In the genomic region with DNA sequence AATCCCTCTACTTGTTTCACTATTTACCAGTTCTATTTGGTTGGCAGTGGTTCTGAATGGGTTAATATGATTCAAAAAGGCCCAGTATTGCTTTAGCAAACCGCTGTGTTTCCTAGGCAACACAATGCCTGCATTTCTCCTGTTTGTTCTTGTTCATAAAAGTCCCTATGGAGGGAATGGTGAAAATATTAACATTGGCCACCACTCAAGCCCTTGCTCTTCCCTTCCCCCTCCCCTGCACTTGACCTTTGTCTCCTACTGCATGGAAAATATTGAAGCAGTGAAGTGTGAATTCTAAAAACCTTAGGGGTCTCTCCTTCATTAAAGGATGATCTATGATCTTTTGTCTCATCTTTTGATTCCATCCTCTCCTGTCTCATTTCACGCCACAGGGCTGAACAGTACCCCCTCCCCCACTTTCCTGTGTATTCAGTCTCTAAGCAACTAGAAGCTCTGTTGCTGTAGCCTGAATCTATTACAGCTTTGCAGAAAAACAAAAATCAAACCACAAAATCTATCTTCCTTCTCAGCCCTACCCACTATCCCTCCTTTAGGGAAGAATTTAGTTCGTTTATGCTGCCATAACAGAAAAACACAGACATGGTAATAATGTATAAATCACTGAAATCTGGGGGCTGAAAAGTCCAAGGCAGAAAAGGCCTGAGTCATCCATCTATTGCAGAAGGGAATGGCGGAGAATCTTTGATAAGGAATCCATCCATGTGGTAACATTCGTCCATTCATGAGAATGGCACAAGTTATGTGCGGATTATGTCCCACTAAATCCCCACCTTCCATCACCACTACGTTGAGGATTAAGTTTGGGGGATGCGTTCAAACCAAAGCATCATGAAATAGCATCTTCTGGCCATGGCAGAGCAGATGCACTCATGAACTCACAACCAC, we compare ENCODE assay signal across 10 mouse cellular contexts. TPM values are rescaled to one million over a fixed set of nuclear protein-coding genes. Genes with fewer than 3 reads are reported as not detected.
DNase-seq lines count a peak whose midpoint lies in the region; ATAC-seq and TF ChIP-seq lines count a peak whose summit lies in the region.
"Had no signal": no experiment of that assay in that cellular context is flagged by ENCODE, and none has a peak within 500 bp of the region (broad histone marks: within the 10 kb centered on the region; RNA-seq: fewer than 3 reads in every experiment).

No protein-coding gene starts in this region.

- no peaks in the 10 kb centered on the region for H3K4me1 ChIP-seq in hindbrain, embryonic 12.5 days
- peaks cover 5% of the 10 kb centered on the region for H3K4me1 ChIP-seq in midbrain, embryonic 14.5 days (ENCODE audit: control insufficient read depth, insufficient read depth, low read length)

- peak in 1 of 2 experiments; percentile 11 for DNase-seq in left cerebral cortex, adult 2 months (ENCODE audit: extremely low spot score in 1 of 2, low spot score in 2 of 2)
- DNase-seq in left cerebral cortex, postnatal 36 days (ENCODE audit: low spot score in 2 of 2): no peak
- peak; percentile 91 for DNase-seq in brain, embryonic 14.5 days (ENCODE audit: low read depth)
- peak; percentile 82 for DNase-seq in midbrain, embryonic 14.5 days
- no peak for DNase-seq in thymus, postnatal 10 days (ENCODE audit: low spot score in 2 of 2)
- no peak for DNase-seq in heart, postnatal 25 days (ENCODE audit: low spot score)
- DNase-seq: cerebellum, adult 11-12 months; kidney, adult 9 months had no signal

- TF ChIP-seq POLR2A in brain, embryonic 14.5 days (IDR thresholded peaks at IDR 0.05; ENCODE audit: borderline replicate concordance, extremely low read depth, insufficient read depth, insufficient read length, poor library complexity, severe bottlenecking): no peak

- 68% methylated on average over 8 of the region's 8 CpGs for WGBS in hindbrain, embryonic 12.5 days
- 50% methylated on average over 8 of the region's 8 CpGs for WGBS in midbrain, embryonic 14.5 days

- intact Hi-C loops in left cerebral cortex, adult 2 months (cut with DNase I): no loop called here
- intact Hi-C loops in left cerebral cortex, postnatal 36 days (cut with DNase I): no loop called here
- intact Hi-C loops in heart, postnatal 25 days (cut with DNase I): no loop called here

- H3K27ac ChIP-seq in left cerebral cortex, adult 2 months: peak overlapping the region; percentile 33
- H3K27ac ChIP-seq in hindbrain, embryonic 12.5 days: peak overlapping the region; percentile 76
- peak overlapping the region; percentile 84 for H3K27ac ChIP-seq in midbrain, embryonic 14.5 days (replicated peaks; ENCODE audit: low read depth, low read length)

- no peaks in the 10 kb centered on the region for H3K27me3 ChIP-seq in hindbrain, embryonic 12.5 days
- H3K27me3 ChIP-seq in midbrain, embryonic 14.5 days (ENCODE audit: control insufficient read depth, insufficient read depth, low read length): no peaks in the 10 kb centered on the region

- TF ChIP-seq CTCF in left cerebral cortex, adult 2 months (IDR thresholded peaks at IDR 0.05): no peak
- TF ChIP-seq CTCF in brain, embryonic 14.5 days (IDR thresholded peaks at IDR 0.05; ENCODE audit: borderline replicate concordance, extremely low read depth, insufficient read depth, insufficient read length): no peak

- peak; percentile 92 for ATAC-seq in hindbrain, embryonic 12.5 days (ENCODE audit: low FRiP score)
- peak; percentile 84 for ATAC-seq in midbrain, embryonic 14.5 days (ENCODE audit: low FRiP score, low TSS enrichment)
- no peak for ATAC-seq in activated CD4-positive, CD25-positive, alpha-beta regulatory T cell, adult 4 months

- H3K9ac ChIP-seq in hindbrain, embryonic 12.5 days: no peak overlapping the region
- H3K9ac ChIP-seq in midbrain, embryonic 14.5 days (replicated peaks; ENCODE audit: low read length): no peak overlapping the region

- H3K4me3 ChIP-seq in left cerebral cortex, adult 2 months: no peak overlapping the region
- no peak overlapping the region for H3K4me3 ChIP-seq in hindbrain, embryonic 12.5 days
- H3K4me3 ChIP-seq in midbrain, embryonic 14.5 days (replicated peaks; ENCODE audit: low read depth, low read length): no peak overlapping the region

- no peak overlapping the region for H3K4me2 ChIP-seq in hindbrain, embryonic 12.5 days (replicated peaks)
- peak overlapping the region; percentile 32 for H3K4me2 ChIP-seq in midbrain, embryonic 14.5 days (ENCODE audit: low read length)

- no peaks in the 10 kb centered on the region for H3K9me3 ChIP-seq in hindbrain, embryonic 12.5 days (replicated peaks)
- no peaks in the 10 kb centered on the region for H3K9me3 ChIP-seq in midbrain, embryonic 14.5 days (ENCODE audit: control insufficient read depth, low read length)

- H3K36me3 ChIP-seq in hindbrain, embryonic 12.5 days: no peaks in the 10 kb centered on the region
- H3K36me3 ChIP-seq in midbrain, embryonic 14.5 days (ENCODE audit: control insufficient read depth, insufficient read depth, low read length): no peaks in the 10 kb centered on the region

RNA-seq across cellular contexts. Expression of a gene that starts 10.4 kb away (rescaled TPM):
- 100 to 1,000 TPM; 281 to 282 TPM for total RNA-seq in left cerebral cortex, adult 2 months (2021)
- 100 to 1,000 TPM; 279 to 291 TPM for total RNA-seq in left cerebral cortex, postnatal 36 days (2021)
- 335 and 340 TPM in 2 replicates for polyA plus RNA-seq in brain, embryonic 14.5 days (2012; rRNA removed)
- polyA plus RNA-seq in hindbrain, embryonic 12.5 days (2016; fragmentation: Nextera tagmentation; extraction: Ambion mirVana): 482 and 511 TPM in 2 replicates
- 708 and 733 TPM in 2 replicates for polyA plus RNA-seq in midbrain, embryonic 14.5 days (2014; fragmentation: Nextera tagmentation; extraction: Ambion mirVana)
- polyA plus RNA-seq in activated CD4-positive, CD25-positive, alpha-beta regulatory T cell, adult 4 months (2017; shearing (Covaris generic)): 10 to 100 TPM; 61.9 to 69.7 TPM
- total RNA-seq in heart, postnatal 25 days (2021): 10 to 100 TPM; 19.5 to 20.1 TPM

RNA-seq across cellular contexts. Expression of a gene that starts 57.6 kb away (rescaled TPM):
- total RNA-seq in left cerebral cortex, adult 2 months (2021): 10 to 100 TPM; 12.3 to 13.1 TPM
- total RNA-seq in left cerebral cortex, postnatal 36 days (2021): 10 to 100 TPM; 10.4 to 11.9 TPM
- polyA plus RNA-seq in brain, embryonic 14.5 days (2012; rRNA removed): 7.1 and 8.5 TPM in 2 replicates
- 4.2 and 4.4 TPM in 2 replicates for polyA plus RNA-seq in hindbrain, embryonic 12.5 days (2016; fragmentation: Nextera tagmentation; extraction: Ambion mirVana)
- polyA plus RNA-seq in midbrain, embryonic 14.5 days (2014; fragmentation: Nextera tagmentation; extraction: Ambion mirVana): 6.2 and 7.2 TPM in 2 replicates
- polyA plus RNA-seq in activated CD4-positive, CD25-positive, alpha-beta regulatory T cell, adult 4 months (2017; shearing (Covaris generic)): 1 to 10 TPM in 1 of 2 experiments, under 1 TPM in 1; 0.98 to 1.3 TPM
- 1 to 10 TPM; 2.0 to 2.5 TPM for total RNA-seq in heart, postnatal 25 days (2021)

Comparison
In these comparisons a context has a peak if more than half of its experiments do, and no peak if none do; other contexts are left out.
1. DNase-seq: peak in brain, embryonic 14.5 days (single experiment) and midbrain, embryonic 14.5 days (single experiment); none in left cerebral cortex, postnatal 36 days (0 of 2), thymus, postnatal 10 days (0 of 2) and heart, postnatal 25 days (single experiment).
2. H3K27ac ChIP-seq: peak in every context shown above with its lines; median percentile 84 in midbrain, embryonic 14.5 days; 76 in hindbrain, embryonic 12.5 days; 33 in left cerebral cortex, adult 2 months.